Comparison of ENCODE assay signal across 8 mouse cellular contexts in the genomic region with DNA sequence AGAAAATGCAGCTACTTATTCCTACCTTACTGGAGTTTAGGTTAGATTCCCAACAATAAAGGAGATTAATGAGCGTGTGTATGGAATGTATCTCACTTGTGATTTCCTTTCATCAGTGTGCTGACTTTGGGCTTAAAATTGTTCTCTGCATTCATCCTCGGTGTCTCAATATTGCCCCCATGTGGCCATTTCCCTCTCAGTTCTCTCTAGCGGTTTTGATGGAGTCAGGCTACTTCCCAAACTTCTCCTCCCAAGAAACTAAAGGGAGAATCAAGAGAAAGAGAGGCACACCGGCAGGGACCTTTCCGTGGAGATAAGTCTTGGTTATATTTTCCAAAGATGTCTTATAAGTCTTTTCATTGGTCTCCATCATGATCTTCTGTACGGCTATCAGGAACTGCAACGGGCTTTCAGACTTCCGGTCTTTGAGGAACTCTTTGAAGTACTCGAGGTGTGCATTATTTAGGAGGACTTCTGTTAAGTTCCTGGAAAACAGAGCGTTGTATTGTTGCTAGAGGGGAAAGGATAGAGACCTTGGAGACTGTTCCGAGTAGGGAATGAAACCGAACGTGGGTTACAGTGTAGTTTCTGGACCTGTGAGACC. TPM values are rescaled to one million over a fixed set of nuclear protein-coding genes. Genes with fewer than 3 reads are reported as not detected.
DNase-seq lines count a peak whose midpoint lies in the region.

No protein-coding gene starts in this region.

- DNase-seq in urinary bladder, adult 18-20 months (ENCODE audit: low spot score in 2 of 2), result peak; percentile 26 to 28
- DNase-seq in urinary bladder, adult 2 months (ENCODE audit: low spot score), result no peak
- DNase-seq in c-Kit-negative CD71-positive TER-119-positive erythroid progenitor cells, embryonic 14.5 days (ENCODE audit: low read depth, low spot score), result peak; percentile 2
- DNase-seq in frontal cortex, postnatal 25 days (ENCODE audit: low spot score in 2 of 2), result peak; percentile 42 to 56
- DNase-seq in kidney, adult 8-10 months, result peak; percentile 11 to 60
- DNase-seq in liver, result peak; percentile 51
- peak; percentile 18 for DNase-seq in ovary, postnatal 10 days (ENCODE audit: low spot score)
- DNase-seq in thymus, postnatal 10 days (ENCODE audit: low spot score in 2 of 2), result peak; percentile 36 to 76

RNA-seq across cellular contexts. Expression of a gene that starts 36.5 kb away (rescaled TPM):
- 0.72 and 0.80 TPM in 2 replicates for polyA plus RNA-seq in urinary bladder, adult 2 months (2012; rRNA removed)

RNA-seq across cellular contexts. Expression of a gene that starts 58.3 kb away (rescaled TPM):
- polyA plus RNA-seq in urinary bladder, adult 2 months (2012; rRNA removed), result 15.7 and 20.8 TPM in 2 replicates
